Mouse (Mus musculus): ENCODE data around the gene Dok7.

The Dok7 gene

DNA sequence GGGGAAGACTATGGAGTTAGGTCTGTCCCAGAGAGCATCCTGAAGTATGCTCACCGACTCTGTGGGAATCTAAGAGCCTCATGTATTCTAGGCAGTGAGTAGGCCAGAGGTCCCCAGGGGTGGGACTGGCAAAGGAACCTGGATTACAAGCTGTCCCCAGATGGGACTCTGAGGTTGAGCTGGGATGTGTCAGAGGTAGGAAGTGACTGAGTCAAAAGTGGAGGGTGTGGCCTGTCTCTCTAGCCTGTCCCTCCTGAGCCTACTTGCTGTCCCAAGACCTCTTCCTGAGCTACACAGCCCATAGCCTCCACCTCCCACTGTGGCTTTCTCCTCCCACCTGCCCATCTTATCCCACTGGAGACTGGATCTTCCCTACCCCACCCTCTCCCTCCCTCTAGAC lies 1.6 kb downstream of the Dok7 start:
- no peak for DNase-seq

DNA sequence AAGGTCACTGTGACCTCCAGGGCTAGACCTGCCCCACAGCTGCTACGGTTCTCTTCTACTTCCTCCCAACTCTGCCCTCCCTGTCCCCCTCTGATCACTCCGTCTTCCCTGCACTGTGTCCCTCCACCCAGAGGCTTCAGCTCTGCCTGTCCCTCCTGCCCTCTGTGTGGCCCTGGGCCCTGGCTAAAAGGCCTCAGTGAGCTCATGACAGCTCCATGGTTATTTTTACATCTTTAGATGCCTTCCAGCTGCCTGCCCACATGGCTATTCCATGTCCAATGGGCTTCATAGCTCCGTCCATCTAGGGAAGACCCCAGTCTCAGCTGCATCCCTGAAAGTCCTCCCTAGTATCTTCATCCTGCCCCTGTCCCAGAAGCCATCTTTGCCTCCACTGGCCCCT lies 3.5 kb downstream of the Dok7 start:
- no peak for DNase-seq

DNA sequence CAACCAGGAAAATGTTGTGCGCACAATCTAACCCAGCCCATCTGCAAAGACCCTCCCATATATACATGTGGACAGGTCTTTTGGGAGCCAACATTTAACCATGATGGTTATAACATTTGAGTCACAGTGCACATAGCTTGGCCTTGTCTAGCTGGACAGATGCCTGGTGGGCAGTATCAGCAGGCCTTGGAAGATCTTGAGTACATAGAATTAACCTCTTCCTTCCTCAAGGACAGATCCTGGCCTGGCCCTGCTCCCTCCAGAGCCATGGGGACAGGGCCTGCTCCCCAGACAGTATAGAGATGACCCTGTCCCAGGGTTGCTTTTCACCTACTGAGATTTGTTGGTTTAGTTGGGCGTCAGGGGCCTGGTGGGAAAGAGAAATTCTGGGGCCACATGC lies 13.3 kb downstream of the Dok7 start:
- no peak for DNase-seq

DNA sequence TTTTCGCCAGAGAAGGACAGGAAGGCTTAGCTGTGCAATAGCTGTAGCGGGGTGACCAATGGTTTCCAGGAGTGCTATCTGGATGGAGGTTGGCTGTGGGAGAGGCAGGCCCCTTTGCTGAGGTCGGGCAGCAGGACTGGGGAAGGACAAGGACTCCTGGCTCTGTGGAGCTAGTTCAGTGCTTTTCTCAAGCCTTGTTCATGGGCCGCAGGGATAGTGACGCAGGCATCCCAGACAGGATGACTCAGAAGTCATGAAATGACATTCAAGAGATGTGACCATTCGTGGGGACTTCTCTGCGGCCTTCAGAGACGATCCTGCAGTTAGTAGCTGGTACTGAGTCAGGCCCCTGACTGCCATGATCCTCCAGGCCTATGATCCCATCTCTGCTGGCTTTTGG lies 13.7 kb downstream of the Dok7 start:
- no peak for DNase-seq

DNA sequence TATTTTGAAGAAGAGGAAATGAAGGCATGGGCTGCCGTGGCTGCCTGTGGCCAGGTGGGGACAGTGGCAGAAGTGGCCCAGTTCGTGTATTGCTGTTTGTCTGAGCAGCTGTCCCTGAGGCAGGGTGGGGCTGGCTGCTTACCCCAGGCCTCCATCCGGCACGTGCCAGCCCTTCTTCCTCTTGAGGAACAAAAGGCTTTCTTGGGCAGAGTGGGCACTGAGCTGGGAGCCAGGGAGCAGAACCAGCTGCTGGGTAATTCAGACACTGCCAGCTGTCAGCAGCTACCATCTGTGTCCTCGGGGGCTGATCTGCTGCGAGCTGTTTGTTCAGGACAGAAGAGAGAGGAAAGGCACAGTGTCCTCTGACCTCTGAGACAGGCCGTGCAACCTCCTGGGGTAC lies 14.4 kb downstream of the Dok7 start:
- DNase-seq, result no peak

DNA sequence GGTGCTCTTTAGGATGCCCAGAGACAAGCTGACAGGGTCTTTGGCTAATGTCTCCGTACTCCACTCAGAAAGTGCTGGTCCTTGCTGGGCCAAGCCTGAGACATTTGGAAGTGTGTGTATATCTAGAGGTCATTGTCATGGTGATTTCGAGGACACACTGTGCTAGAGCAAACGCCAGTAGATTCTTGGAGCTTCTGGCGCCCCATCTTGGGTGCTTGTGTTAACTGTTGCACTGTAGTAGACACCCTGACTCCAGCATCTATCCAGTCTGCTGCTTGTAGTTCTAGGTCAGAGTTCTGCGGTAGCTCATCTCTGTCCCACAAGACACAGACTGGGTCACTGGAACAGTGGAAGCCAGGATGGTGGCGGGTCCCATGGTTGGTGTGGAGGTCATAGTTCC lies 15.3 kb downstream of the Dok7 start:
- DNase-seq, result no peak

DNA sequence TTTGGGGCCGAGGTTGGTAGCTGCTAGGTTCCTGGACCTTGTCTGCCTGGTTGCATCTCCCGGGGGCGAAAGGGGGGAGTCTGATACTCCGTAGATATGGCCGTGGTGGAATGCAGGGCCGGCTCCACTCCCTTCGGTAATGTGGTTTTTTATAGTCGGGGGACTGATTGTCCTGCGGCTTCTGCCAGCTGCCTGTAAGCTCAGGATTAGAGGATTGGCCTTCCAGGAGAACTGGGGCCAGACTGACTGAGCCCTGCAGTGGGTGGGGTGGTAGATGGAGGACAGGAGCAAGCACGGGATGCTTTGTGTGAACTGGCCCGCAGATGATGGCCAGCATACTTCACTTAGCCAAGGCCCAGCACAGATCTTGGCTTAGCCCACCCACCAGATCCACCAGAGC lies 16.7 kb downstream of the Dok7 start:
- DNase-seq, result no peak

DNA sequence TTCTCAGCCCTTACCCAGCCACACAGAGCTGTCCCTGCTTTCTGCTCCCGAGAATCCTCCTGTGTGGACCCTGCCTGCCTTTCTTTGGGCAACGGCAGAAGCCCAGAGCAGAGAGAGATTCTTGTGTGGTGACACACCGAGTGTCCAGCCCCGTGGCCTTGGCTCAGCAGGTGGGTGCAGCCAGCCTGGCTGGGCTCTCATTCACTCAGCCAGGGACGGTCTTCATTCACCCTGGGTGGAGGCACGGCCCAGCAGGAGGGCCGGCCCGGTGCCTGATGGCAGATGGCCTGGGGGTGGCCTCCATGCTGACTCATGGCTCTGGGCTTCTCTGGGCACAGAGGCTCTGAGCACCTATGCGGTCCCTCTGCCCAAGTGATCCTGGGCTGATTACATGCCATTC lies 17.4 kb downstream of the Dok7 start:
- DNase-seq, result no peak

DNA sequence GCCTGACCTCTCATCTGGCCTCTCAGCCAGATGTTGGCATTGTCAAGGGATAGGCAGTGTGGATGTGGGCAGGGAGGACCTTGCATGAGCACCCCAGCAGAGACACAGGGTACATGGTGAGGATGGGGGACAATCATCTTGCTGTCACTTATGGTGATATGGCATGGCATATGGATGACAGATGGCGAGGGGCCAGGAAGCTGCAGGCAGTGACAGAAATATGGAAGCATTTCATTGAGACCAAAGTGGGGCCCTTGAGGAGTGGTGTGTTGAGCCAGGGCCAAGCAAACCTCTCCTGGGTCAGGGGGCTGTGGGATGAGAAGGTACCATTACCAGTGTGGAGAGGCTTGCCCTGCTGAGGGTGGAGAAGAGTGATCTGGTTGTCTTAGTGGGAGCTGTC lies 19.8 kb downstream of the Dok7 start:
- no peak for DNase-seq

DNA sequence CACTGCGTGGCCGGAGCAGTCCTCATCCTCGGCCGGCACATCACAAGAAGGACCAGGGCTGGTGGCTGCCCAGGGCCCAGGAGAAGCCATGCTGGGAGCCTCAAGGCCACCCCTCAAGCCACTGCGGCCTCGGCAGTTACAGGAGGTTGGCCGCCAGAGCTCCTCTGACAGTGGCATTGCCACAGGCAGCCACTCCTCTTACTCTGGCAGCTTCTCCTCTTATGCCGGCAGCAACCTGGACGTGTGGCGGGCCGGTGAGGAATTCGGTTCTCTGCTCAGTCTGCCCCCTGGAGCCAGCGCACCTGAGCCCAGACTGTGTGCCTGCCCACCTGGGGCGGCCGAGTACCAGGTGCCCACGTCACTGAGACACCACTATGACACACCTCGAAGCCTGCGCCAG lies 22.5 kb downstream of the Dok7 start:
- DNase-seq, result no peak

DNA sequence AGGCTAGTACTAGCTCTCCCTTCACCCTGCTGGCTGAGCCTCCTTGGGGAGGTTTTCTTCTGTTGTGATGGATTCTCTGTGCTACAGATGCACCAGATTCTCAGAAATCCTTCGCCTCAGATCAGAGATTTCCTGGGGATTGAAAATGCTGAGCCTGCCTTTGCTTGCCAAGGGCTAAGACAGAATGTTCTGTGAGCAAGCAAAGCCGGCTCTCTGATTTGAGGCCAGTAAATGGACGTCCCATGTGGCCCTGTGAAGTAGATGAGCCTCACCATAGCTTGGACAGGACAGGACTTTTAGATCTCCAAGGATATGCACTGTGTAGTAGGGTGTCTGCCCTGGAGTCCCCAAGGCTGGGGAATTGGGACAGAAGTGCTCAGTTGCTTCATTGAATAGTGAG lies 28.3 kb downstream of the Dok7 start:
- no peak for DNase-seq

DNA sequence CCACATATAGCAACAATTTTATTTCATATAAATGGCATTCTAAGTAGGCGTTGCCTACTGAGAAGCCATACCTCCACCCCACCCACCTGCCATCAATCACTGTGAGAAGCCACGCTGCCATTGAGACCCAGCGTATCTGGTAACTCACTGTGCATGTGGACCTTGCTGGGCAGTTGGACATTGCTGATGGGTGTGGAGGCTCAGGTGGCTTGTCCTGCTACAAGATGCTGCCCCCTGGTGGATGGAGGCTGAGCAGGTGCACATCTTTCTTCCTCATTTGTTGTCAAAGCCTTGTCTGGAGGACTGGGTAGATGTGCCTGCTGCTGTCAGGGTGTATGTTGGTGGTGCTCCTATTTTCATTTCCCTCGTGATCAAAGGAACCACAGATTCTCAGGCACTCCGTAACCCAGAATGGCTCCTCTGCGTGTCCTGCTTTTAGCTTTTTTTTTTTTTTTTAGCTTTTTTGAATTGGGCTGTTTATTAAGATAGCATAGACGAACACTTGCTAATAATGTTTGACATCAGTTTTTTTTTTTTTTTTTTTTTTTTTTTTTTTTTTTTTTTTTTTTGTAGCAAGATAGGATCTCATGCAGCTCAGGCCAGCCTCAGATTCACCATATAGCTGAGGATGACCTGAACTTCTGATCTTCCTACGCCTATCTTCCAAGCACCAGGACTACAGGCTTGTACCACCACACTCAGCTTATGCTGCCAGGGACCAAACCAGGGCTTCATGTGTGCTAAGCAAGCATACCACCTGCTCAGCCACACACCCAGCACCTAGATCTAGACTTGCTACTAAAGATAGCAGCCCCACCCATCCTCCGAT lies 32.4 kb downstream of the Dok7 start:
- peak; percentile 67 to 81 for DNase-seq

DNA sequence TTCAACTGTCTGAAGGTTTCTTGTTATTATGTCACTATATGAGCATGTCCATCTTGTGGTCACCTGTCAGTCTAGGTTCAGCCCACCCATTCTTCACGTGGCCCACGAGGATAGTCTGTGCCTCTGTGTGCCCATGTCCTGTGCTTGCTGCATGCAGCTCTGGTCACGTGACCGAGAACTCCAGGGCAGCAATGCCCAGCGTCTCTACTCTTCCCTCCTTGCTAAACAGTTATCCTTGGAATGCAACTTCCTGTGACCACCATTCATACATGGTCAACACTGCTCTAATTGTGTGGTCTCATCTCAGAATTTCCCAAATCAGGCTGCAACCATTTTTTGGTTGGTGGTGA lies 33.0 kb downstream of the Dok7 start:
- DNase-seq, result no peak

DNA sequence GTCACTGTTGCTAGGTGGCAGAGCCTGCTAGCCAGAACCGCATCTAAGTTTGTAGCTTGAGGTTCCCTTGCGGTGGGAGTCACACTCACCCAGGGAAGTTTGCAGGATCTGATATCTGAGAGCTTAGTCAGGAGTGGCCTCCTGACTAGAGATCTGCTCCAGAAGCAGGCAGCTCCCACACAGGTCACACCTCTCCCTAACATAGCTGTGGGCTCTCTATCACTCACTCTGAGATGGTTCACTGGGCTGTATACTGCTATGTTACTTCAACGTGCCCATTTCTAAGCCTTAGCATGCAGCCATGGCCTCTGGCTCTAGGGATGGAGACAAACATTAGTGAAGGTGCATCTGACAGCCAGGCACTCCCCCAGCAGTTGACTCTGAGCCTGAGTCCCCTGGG lies 35.1 kb downstream of the Dok7 start:
- DNase-seq, result no peak

DNA sequence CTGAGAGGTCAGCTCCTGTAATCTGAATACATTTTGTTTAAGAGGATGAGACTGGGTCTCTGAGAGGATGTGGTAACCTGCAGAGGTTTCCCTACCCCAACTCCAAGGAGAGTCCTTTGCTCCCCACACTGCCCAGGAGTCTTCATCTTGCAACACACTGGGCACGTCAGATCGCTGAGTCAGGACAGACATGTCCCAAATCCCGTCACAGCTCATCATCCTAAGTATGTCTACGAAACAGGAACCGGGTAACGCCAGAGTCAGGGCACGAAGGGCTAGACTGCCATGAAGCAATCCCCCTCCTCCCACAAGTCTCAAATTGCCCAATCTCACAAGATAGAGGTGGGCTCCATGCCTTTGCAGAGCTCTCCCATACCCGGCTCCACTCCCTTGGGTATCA lies 46.5 kb downstream of the Dok7 start:
- no peak for DNase-seq

DNA sequence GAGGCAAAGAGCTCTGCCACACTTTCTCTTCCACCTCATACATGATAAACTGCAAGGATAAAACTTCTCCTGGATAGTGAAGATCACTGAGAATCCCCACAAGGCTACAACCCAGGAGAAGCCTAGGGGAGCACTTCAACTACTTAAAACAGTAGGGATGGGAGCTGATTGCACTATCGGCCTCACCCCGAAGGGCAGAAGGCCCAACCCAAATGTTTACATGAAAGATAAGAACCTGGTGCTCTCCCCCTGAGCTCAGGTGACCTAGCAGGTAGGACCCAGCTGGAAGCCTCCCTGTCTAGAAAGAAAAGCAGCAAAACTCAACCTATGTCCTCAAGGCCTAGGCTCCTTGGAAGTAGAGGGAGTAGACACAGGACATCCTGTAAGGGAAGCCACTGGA lies 47.0 kb downstream of the Dok7 start:
- no peak for DNase-seq

DNA sequence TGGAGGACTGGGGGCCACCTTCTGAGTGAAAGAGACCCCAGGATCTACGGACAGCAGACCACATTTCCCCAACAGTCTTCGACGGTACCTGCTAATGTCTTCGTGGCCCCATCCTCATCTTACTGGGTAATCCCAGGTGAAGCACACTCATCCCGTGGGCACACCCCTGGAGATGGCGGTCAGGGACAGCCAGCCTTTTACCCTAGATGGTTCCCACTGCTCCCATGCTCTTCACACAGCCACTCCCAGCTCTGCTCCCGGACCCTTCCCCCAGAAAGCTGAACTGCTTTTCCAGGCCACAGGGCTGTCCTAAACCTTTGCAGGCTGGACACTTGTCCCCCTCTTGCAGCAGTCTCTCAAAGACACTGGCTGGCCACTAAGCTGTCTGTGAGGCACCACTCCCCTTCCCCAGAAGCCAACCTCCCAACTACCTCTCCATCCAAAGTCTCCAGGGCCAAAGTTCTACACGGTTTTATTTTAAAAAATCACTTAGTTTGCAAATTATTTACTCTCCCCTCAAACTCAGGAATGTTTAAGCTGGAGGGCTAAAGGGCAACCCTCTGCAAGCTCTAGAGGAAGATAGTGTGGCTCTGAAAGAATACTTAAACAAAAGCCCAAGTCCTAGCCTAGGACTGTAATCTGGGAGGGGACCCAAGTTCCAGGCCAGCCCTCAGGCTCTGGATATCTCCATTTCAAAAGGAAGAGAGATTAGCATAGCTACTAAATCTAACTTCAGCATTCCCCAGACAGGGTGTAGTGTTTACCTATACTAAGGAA lies 47.8 kb downstream of the Dok7 start:
- DNase-seq, result peak; percentile 52 to 74

DNA sequence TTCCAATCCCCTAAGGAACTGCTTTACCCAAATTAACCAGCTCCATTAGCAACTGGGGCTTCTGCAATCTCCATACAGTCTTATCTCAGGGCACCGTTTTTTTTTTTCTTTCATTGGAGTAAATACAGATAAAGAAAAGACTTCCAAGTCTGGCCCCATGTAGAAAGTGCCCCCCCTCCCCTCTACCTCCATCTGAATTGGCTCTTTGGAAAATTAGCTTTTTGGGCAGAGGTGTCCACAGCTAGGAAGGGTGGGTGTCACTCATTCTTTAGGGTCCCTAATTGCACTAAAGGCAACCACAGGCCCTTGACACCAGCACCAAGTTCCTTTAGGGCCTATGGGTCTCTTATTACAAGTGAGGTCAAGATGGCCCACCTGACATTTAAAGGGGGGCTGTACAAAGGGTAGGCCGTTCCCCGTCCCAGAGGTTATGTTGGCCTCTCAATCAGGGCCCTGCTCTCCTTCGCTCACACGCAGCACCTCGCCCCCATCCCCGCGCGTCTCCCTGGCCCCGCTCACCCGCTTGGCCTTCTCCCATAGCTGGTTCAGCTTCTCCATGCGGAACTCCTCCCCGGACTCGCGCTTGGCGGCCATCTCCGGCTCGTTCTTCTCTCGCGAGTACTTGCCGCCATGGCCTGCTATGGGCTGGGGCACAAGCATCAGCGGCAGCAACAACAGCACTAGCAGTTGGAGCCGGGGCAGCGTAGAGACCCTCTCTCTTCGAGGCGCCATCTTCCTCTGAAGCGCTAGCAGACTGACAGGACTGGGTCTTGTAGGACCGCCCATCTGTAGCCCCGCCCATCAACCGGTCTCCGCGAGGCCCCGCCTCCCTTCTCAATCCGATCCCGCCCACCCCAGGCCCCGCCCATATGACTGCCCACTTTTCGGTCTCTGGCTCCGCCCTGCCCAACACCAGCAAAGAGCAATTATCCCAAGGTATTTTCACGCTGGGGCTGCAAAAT lies 48.7 kb downstream of the Dok7 start, which contains the start of gene Lrpap1:
Gene Lrpap1, minus strand, starts transcription at position 807 of the 962 bp plus-strand sequence.
- peak; percentile 80 to 87 for DNase-seq

DNA sequence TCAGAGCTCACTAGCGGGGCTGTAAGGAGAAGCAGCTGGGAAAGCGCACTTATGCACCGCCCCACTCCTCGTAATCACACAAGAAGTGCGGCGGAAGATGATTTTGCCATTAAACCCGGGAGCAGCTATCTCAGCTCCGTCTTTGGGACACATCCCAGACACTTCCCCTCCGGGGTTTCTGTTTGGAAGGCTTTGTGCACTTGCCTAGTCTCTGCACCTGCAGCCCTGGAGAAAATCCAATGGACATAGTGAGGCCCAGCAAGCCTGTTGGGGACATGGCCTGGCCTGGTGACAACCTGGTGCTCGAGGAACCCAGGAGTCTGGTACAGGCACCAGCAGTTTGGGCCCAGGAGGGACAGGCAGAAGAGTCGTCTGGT lies 49.3 kb downstream of the Dok7 start:
- DNase-seq, result no peak

DNA sequence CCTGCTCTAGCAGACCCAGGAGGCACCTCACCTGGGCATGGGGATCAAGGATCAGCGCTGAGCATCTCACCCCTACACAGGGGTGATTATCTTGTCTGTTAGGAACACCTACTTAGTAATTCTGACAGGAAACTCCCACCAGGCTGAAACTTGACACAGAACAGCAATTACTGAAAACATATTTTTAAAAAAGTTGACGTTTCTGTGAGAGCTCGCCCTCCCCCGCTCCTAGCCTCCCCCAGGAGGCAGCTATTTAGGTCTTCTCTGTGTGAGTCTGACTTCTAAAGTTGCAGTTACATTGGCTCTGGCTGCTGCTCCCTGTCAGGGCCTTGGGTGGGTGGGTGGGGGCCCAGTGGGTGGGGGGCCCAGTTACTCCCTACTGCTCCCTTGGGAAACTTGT lies 55.9 kb downstream of the Dok7 start:
- DNase-seq, result no peak

DNA sequence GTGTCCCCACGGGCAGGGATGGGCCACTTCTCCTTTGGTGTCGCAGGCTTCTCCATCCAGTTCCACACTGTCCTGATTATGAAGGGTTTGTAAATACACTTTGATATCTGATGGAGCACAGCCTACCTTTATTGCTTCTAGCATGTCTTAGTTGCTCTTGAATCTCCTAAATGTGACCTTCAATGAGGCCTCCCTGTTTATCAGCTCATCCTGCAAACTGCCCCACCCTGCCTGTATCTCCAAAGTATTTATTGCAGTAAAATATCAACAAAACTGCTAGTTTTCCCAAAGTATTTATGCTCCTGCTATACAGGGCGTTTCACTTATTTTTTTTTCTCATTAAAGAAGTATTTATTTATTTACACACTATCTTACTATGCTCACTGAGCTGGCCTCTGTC lies 59.4 kb downstream of the Dok7 start:
- DNase-seq, result no peak

DNA sequence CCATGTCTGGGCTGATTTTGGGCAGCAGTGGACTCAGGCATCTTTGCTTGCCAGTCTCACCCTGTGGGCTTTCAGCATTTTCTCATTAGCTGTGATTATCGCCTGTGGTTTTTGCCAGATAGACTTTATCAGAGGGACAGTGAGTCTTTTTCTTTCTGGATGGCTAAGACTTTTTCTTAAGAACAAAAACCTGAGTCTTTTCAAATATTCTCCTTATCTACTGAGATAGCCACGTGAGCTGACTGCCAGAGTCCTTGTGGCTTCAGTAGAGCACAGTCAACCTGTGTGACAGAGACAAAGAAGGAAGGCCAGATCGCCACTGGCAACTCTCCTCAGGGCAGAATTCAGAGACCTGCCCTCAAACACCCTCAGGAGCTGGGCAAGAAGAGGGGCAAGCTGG lies 61.1 kb downstream of the Dok7 start:
- no peak for DNase-seq

DNA sequence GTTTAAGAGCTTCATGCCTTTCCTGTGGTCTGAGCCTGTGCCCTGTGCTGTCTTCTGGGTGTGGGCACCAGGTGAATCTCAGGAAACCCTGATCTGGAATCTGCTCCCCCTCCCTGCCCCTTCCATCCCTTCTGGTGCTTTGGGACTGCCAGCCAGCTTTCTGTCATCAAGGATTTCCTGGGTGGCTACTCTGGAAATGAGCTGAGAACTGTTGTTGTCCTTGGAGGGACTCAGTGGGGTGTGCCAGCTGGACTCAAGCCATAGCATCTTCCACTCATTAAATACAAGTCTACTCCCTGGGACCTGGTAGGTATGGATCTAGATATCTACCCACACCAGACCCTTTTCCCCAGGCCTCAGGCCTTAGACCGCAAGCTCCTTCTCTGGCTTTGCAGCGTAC lies 61.9 kb downstream of the Dok7 start:
- DNase-seq, result no peak

Measured in kidney, adult 8-10 months (tissue).